Mouse (Mus musculus) cerebellum, adult 2 months (tissue): Measurements from ENCODE around the gene Nlgn2.

Experiments used
- CTCF ChIP-seq: fragments of 200-500 bp; IDR thresholded peaks from 2 replicates; pipeline ENCODE4 v1.5.1; 2011; ENCODE audit warnings: low read depth, mild to moderate bottlenecking, control low read depth, low read length, moderate library complexity, borderline replicate concordance; ENCODE audit not compliant: insufficient read depth
- POLR2A ChIP-seq: fragments of 200-500 bp; IDR thresholded peaks from 2 replicates; pipeline ENCODE4 v1.6.1; 2011; ENCODE audit warnings: low read length, control low read depth, borderline replicate concordance; ENCODE audit not compliant: insufficient read depth

- TF ChIP-seq CTCF: no peak
- TF ChIP-seq POLR2A: no peak
Measured at GRCm38 (mm10) chr11:69797924-69798323, 39.7 kb downstream of the Nlgn2 start.
